Mouse (Mus musculus) forebrain, embryonic 15.5 days (tissue): Measurements from ENCODE around the gene Apela. TPM values are rescaled to one million over a fixed set of nuclear protein-coding genes. Genes with fewer than 3 reads are reported as not detected.
A peak's percentile ranks its signal among the peaks of the same experiment; 100 is the strongest.

Experiments
- ATAC-seq: fragments of 200-750 bp; cut with Nextera tagmentation; replicated peaks from 2 replicates; pipeline ENCODE4 v1.8.0; 2017; ENCODE audit warnings: mild to moderate bottlenecking, moderate TSS enrichment, moderate library complexity
- H3K27ac ChIP-seq: fragments of 300-500 bp; sonication (generic); replicated peaks from 2 replicates; pipeline ENCODE4 v1.5.1; 2015; ENCODE audit warnings: mild to moderate bottlenecking, inconsistent platforms
- H3K27me3 ChIP-seq: fragments of 300-500 bp; sonication (generic); 2 replicates; pipeline ENCODE4 v1.6.1; 2015; ENCODE audit warnings: inconsistent platforms
- H3K36me3 ChIP-seq: fragments of 300-500 bp; sonication (generic); 2 replicates; pipeline ENCODE4 v1.6.1; 2015; ENCODE audit warnings: mild to moderate bottlenecking, inconsistent platforms
- H3K4me1 ChIP-seq: fragments of 300-500 bp; sonication (generic); 2 replicates; pipeline ENCODE4 v1.6.1; 2015; ENCODE audit warnings: inconsistent platforms
- H3K4me2 ChIP-seq: fragments of 300-500 bp; sonication (generic); replicated peaks from 2 replicates; pipeline ENCODE4 v1.6.1; 2015; ENCODE audit warnings: mild to moderate bottlenecking, inconsistent platforms
- H3K4me3 ChIP-seq: fragments of 300-500 bp; sonication (generic); 2 replicates; pipeline ENCODE4 v1.5.1; 2015; ENCODE audit warnings: mild to moderate bottlenecking, inconsistent platforms
- H3K9ac ChIP-seq: fragments of 300-500 bp; sonication (generic); replicated peaks from 2 replicates; pipeline ENCODE4 v1.6.1; 2015; ENCODE audit warnings: mild to moderate bottlenecking, inconsistent platforms
- H3K9me3 ChIP-seq: fragments of 300-500 bp; sonication (generic); 2 replicates; pipeline ENCODE4 v1.6.1; 2016; ENCODE audit warnings: inconsistent platforms
- WGBS: fragments of 180-500 bp; shearing (Covaris S2); methylation state at CpG from one replicate; pipeline ENCODE4 v1.1.7; 2015; ENCODE audit warnings: mixed read lengths; 5-methylcytosine and 5-hydroxymethylcytosine counted together
- polyA plus RNA-seq: library from polyadenylated mRNA; unstranded; fragments of >200 nt; fragmentation: Nextera tagmentation; extraction: Ambion mirVana; gene quantifications from 2 replicates; pipeline ENCODE4 v1.2.1, GENCODE M21; 2015

The Apela gene
- polyA plus RNA-seq, 1 experiment from 2014 or later: 1.3 TPM

GRCm38 (mm10) chr8:65053968-65054367 is 16.8 kb upstream of the Apela start:
- Histone ChIP-seq H3K4me3 (no peak overlapping the region), H3K4me1 (no peaks in the 10 kb centered on the region), H3K4me2 (no peak overlapping the region), H3K9ac (no peak overlapping the region), H3K9me3 (no peaks in the 10 kb centered on the region), H3K36me3 (no peaks in the 10 kb centered on the region), H3K27me3 (no peaks in the 10 kb centered on the region), H3K27ac (no peak overlapping the region)
- ATAC-seq: no peak
- WGBS: 68% methylated on average over 5 of the region's 5 CpGs

- no peaks in the 10 kb centered on the region for H3K36me3 ChIP-seq
- no peaks in the 10 kb centered on the region for H3K4me1 ChIP-seq
- ATAC-seq: no peak
- no peak overlapping the region for H3K27ac ChIP-seq
- H3K9me3 ChIP-seq: no peaks in the 10 kb centered on the region
- no peaks in the 10 kb centered on the region for H3K27me3 ChIP-seq
- H3K4me3 ChIP-seq: no peak overlapping the region
- H3K4me2 ChIP-seq: no peak overlapping the region
- 93% methylated on average over 3 of the region's 3 CpGs for WGBS
- no peak overlapping the region for H3K9ac ChIP-seq
Observed at GRCm38 (mm10) chr8:65053554-65053953, 16.4 kb upstream of the Apela start.

GRCm38 (mm10) chr8:65047801-65048200 is 10.7 kb upstream of the Apela start:
- no peak overlapping the region for H3K27ac ChIP-seq
- H3K9me3 ChIP-seq: no peaks in the 10 kb centered on the region
- H3K4me2 ChIP-seq: no peak overlapping the region
- H3K4me3 ChIP-seq: no peak overlapping the region
- no peaks in the 10 kb centered on the region for H3K4me1 ChIP-seq
- ATAC-seq: no peak
- H3K27me3 ChIP-seq: no peaks in the 10 kb centered on the region
- 75% methylated on average over 4 of the region's 4 CpGs for WGBS
- no peak overlapping the region for H3K9ac ChIP-seq
- H3K36me3 ChIP-seq: no peaks in the 10 kb centered on the region

GRCm38 (mm10) chr8:65047193-65047592 is 10.1 kb upstream of the Apela start:
- no peak overlapping the region for H3K27ac ChIP-seq
- ATAC-seq: no peak
- no peak overlapping the region for H3K4me3 ChIP-seq
- no peak overlapping the region for H3K4me2 ChIP-seq
- WGBS: 94% methylated on average over 4 of the region's 4 CpGs
- H3K4me1 ChIP-seq: no peaks in the 10 kb centered on the region
- no peaks in the 10 kb centered on the region for H3K9me3 ChIP-seq
- no peak overlapping the region for H3K9ac ChIP-seq
- H3K27me3 ChIP-seq: no peaks in the 10 kb centered on the region
- H3K36me3 ChIP-seq: no peaks in the 10 kb centered on the region

GRCm38 (mm10) chr8:65046565-65046964 is 9.4 kb upstream of the Apela start:
- no peak overlapping the region for H3K4me2 ChIP-seq

GRCm38 (mm10) chr8:65034136-65034535 is 3.0 kb downstream of the Apela start:
- Histone ChIP-seq H3K27ac (no peak overlapping the region), H3K36me3 (no peaks in the 10 kb centered on the region), H3K4me1 (peaks cover 21% of the 10 kb centered on the region; the same call in 1 of the 2 replicates), H3K9me3 (no peaks in the 10 kb centered on the region), H3K4me2 (no peak overlapping the region), H3K27me3 (no peaks in the 10 kb centered on the region), H3K4me3 (no peak overlapping the region), H3K9ac (no peak overlapping the region)
- 24% methylated on average over 2 of the region's 2 CpGs for WGBS
- ATAC-seq: no peak

More at GRCm38 (mm10) chr8:65046565-65046964, 9.4 kb upstream of the Apela start:
- H3K36me3 ChIP-seq: no peaks in the 10 kb centered on the region
- H3K4me3 ChIP-seq: no peak overlapping the region
- H3K27me3 ChIP-seq: no peaks in the 10 kb centered on the region
- H3K9ac ChIP-seq: no peak overlapping the region
- no peaks in the 10 kb centered on the region for H3K4me1 ChIP-seq
- H3K9me3 ChIP-seq: no peaks in the 10 kb centered on the region
- no peak overlapping the region for H3K27ac ChIP-seq
- no peak for ATAC-seq
- 43% methylated on average over 5 of the region's 5 CpGs for WGBS

- Histone ChIP-seq H3K27ac (no peak overlapping the region), H3K36me3 (no peaks in the 10 kb centered on the region), H3K4me3 (no peak overlapping the region), H3K4me2 (no peak overlapping the region), H3K27me3 (no peaks in the 10 kb centered on the region), H3K9me3 (no peaks in the 10 kb centered on the region), H3K9ac (no peak overlapping the region), H3K4me1 (peaks cover 21% of the 10 kb centered on the region; the same call in 1 of the 2 replicates)
- ATAC-seq: no peak
- 77% methylated on average over 13 of the region's 13 CpGs for WGBS
Observed at GRCm38 (mm10) chr8:65033056-65033455, 4.1 kb downstream of the Apela start.

GRCm38 (mm10) chr8:65032107-65032506 is 5.0 kb downstream of the Apela start:
- Histone ChIP-seq H3K9me3 (no peaks in the 10 kb centered on the region), H3K9ac (no peak overlapping the region), H3K4me1 (peaks cover 19% of the 10 kb centered on the region; the same call in 1 of the 2 replicates), H3K27me3 (no peaks in the 10 kb centered on the region), H3K27ac (no peak overlapping the region), H3K4me2 (no peak overlapping the region), H3K36me3 (no peaks in the 10 kb centered on the region), H3K4me3 (no peak overlapping the region)
- 94% methylated on average over 1 of the region's 1 CpGs for WGBS
- ATAC-seq: no peak

GRCm38 (mm10) chr8:65030735-65031485 is 6.2 kb downstream of the Apela start:
- Histone ChIP-seq H3K27ac (no peak overlapping the region), H3K4me1 (peaks cover 9% of the 10 kb centered on the region; the same call in 1 of the 2 replicates), H3K27me3 (no peaks in the 10 kb centered on the region), H3K4me3 (no peak overlapping the region), H3K36me3 (no peaks in the 10 kb centered on the region), H3K9ac (no peak overlapping the region), H3K4me2 (no peak overlapping the region), H3K9me3 (no peaks in the 10 kb centered on the region)
- 83% methylated on average over 4 of the region's 4 CpGs for WGBS
- no peak for ATAC-seq

GRCm38 (mm10) chr8:65029776-65030175 is 7.4 kb downstream of the Apela start:
- WGBS: 85% methylated on average over 4 of the region's 4 CpGs
- Histone ChIP-seq H3K36me3 (no peaks in the 10 kb centered on the region), H3K9me3 (no peaks in the 10 kb centered on the region), H3K4me2 (no peak overlapping the region), H3K27ac (no peak overlapping the region), H3K9ac (no peak overlapping the region), H3K27me3 (no peaks in the 10 kb centered on the region), H3K4me3 (no peak overlapping the region), H3K4me1 (0 out of 2 replicates have a peak, but pooled peaks cover 5% of the 10 kb centered on the region)
- ATAC-seq: no peak

GRCm38 (mm10) chr8:65028959-65029686 is 8.0 kb downstream of the Apela start:
- H3K27me3 ChIP-seq: no peaks in the 10 kb centered on the region
- WGBS: 79% methylated on average over 12 of the region's 12 CpGs
- H3K4me3 ChIP-seq: no peak overlapping the region
- H3K4me1 ChIP-seq: no peaks in the 10 kb centered on the region
- no peak overlapping the region for H3K4me2 ChIP-seq
- H3K9me3 ChIP-seq: no peaks in the 10 kb centered on the region
- ATAC-seq: no peak
- H3K9ac ChIP-seq: no peak overlapping the region
- H3K36me3 ChIP-seq: no peaks in the 10 kb centered on the region
- no peak overlapping the region for H3K27ac ChIP-seq

GRCm38 (mm10) chr8:65022485-65022884 is 14.7 kb downstream of the Apela start:
- H3K9ac ChIP-seq: no peak overlapping the region
- ATAC-seq: peak; percentile 38; the same call in 1 of the 2 replicates
- 50% methylated on average over 8 of the region's 8 CpGs for WGBS

More at GRCm38 (mm10) chr8:65022485-65022884, 14.7 kb downstream of the Apela start:
- no peaks in the 10 kb centered on the region for H3K27me3 ChIP-seq
- H3K9me3 ChIP-seq: no peaks in the 10 kb centered on the region
- no peak overlapping the region for H3K4me2 ChIP-seq
- H3K4me3 ChIP-seq: no peak overlapping the region
- H3K36me3 ChIP-seq: no peaks in the 10 kb centered on the region
- no peaks in the 10 kb centered on the region for H3K4me1 ChIP-seq
- H3K27ac ChIP-seq: no peak overlapping the region
